8 mouse cellular contexts compared by ENCODE assay signal in the genomic region with DNA sequence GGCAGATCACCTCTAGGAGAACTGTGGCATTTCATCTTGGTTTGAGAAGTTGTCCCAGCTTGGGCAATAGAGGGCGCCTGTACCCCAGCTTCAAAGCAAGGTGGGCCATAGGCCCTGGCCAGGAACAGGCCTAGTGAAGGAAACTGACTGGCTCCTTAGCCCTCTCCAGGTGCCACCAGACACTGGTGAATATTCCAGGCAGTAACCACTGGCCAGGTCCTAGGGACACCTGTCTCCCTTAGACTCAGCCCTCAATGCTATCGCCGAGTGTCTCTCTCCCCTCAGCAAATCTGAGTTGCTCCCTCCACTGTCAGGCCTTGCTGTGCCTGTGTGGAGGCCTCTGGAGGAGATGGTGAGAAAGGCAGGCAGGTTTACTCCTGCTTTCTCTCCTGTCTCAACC.
A peak's percentile ranks its signal among the peaks of the same experiment; 100 is the strongest.
DNase-seq lines count a peak whose midpoint lies in the region; ATAC-seq lines count a peak whose summit lies in the region.

No protein-coding gene starts in this region.

- intact Hi-C loops in heart, postnatal 10 days (cut with DNase I) = no loop called here

- ATAC-seq in neural tube, embryonic 15.5 days (ENCODE audit: low FRiP score) = no peak
- peak; percentile 61 for ATAC-seq in lung, embryonic 16.5 days (ENCODE audit: low read depth)

- H3K9ac ChIP-seq in neural tube, embryonic 15.5 days (replicated peaks) = no peak overlapping the region
- H3K9ac ChIP-seq in lung, embryonic 16.5 days (ENCODE audit: low read length) = no peak overlapping the region

- peak; percentile 63 for DNase-seq in neural tube, embryonic 10.5 days (ENCODE audit: extremely low spot score, low spot score)
- DNase-seq in embryo, embryonic 9.5 days (ENCODE audit: extremely low spot score) = peak; percentile 63
- DNase-seq in heart, postnatal 10 days = peak; percentile 59 to 60
- DNase-seq in kidney, postnatal 4 days = peak; percentile 65 to 70
- DNase-seq in right cerebral cortex, postnatal 25 days = peak; percentile 62
- DNase-seq in thymus, postnatal 36 days = no peak

- WGBS in neural tube, embryonic 15.5 days = 15% methylated on average over 3 of the region's 3 CpGs
- WGBS in lung, embryonic 16.5 days = 25% methylated on average over 3 of the region's 3 CpGs

- no peak overlapping the region; the same call in 1 of the 2 replicates for H3K27ac ChIP-seq in neural tube, embryonic 15.5 days (replicated peaks)
- H3K27ac ChIP-seq in lung, embryonic 16.5 days (ENCODE audit: low read length) = peak overlapping the region; percentile 37; the same call in 1 of the 2 replicates

- peaks cover 6% of the 10 kb centered on the region; the same call in 1 of the 2 replicates for H3K4me1 ChIP-seq in neural tube, embryonic 15.5 days
- H3K4me1 ChIP-seq in lung, embryonic 16.5 days (replicated peaks; ENCODE audit: control insufficient read depth, insufficient read depth, low read length) = peaks cover 7% of the 10 kb centered on the region; the same call in 1 of the 2 replicates

- no peaks in the 10 kb centered on the region for H3K36me3 ChIP-seq in neural tube, embryonic 15.5 days
- no peaks in the 10 kb centered on the region for H3K36me3 ChIP-seq in lung, embryonic 16.5 days (ENCODE audit: control insufficient read depth, insufficient read depth, low read length)

- H3K9me3 ChIP-seq in neural tube, embryonic 15.5 days (replicated peaks) = no peaks in the 10 kb centered on the region
- no peaks in the 10 kb centered on the region for H3K9me3 ChIP-seq in lung, embryonic 16.5 days (ENCODE audit: control insufficient read depth, low read length)

- no peak overlapping the region for H3K4me3 ChIP-seq in neural tube, embryonic 15.5 days (replicated peaks)
- H3K4me3 ChIP-seq in lung, embryonic 16.5 days (ENCODE audit: low read length) = no peak overlapping the region

- no peak overlapping the region for H3K4me2 ChIP-seq in neural tube, embryonic 15.5 days
- no peak overlapping the region for H3K4me2 ChIP-seq in lung, embryonic 16.5 days (ENCODE audit: low read depth, low read length)

- H3K27me3 ChIP-seq in neural tube, embryonic 15.5 days (replicated peaks) = peaks cover 60% of the 10 kb centered on the region
- no peaks in the 10 kb centered on the region; the same call in 1 of the 2 replicates for H3K27me3 ChIP-seq in lung, embryonic 16.5 days (ENCODE audit: control insufficient read depth, insufficient read depth, low read depth, low read length)

Comparison
In these comparisons a context has a peak if more than half of its experiments do, and no peak if none do; other contexts are left out.
1. DNase-seq: peak in neural tube, embryonic 10.5 days (single experiment), embryo, embryonic 9.5 days (single experiment), heart, postnatal 10 days (2 of 2), kidney, postnatal 4 days (2 of 2) and right cerebral cortex, postnatal 25 days (single experiment); none in thymus, postnatal 36 days (0 of 2).